Mouse (Mus musculus) kidney, adult 9 months (tissue): Measurements from ENCODE around the gene Wwc2.

ENCODE experiments used
- DNase-seq: peaks from one replicate; pipeline ENCODE4 v3.0.0; 2022

Wwc2 gene

DNA sequence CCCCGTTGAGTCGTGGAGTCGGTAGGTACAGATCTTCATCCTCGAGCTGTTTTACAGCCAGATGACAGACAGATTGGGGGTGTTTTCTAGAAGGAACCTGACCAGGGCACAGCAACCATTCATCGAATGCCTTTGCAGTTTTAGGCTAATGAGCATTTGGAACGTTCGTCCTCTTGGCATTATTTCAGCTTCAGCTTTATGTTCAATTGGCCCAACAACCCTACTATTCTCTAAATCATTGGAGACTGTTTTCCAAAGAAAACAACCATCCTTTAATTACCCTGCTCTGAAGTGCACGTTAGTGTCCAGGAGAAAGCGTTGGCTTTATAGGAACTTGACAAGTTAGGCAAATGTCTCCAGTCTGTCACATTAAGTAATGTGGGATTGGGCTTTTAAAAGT lies 54.3 kb downstream of the Wwc2 start:
- no peak for DNase-seq

DNA sequence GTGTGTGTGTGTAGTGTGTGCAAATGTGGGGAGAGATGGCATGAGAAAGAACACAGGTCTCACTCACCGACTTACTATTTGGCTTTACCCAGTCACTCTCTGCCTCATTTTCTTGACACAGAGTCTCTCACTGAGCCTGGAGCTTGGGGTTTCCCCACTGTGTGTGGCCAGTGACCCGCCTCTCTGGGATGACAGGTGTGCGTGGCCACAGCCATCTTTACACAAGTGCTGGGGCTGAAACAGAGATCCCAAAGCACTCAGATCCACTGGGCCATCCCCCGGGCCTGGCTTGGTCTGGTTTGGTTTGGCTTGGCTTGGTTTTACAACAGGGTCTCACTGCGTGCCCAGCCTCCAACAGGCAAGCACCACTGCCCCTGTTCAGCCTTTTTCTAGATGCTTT lies 55.3 kb downstream of the Wwc2 start:
- DNase-seq, result no peak

DNA sequence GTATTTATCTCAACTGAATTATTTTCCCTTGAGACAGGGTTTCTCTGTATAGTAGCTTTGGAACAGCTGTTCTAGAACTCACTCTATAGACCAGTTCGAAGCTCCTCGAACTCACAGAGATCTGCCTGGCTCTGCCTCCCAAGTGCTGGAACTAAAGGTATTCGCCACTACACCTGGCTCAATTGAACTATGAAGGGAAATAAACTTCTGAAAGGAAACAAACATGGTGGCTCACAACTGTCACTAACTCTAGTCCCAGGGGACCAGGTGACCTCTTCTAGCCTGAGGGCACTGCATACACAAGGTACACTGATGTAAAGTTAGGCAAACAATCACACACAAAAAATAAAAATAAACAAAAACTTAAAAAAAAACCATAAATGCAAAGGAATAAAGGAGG lies 57.6 kb downstream of the Wwc2 start:
- DNase-seq, result no peak

DNA sequence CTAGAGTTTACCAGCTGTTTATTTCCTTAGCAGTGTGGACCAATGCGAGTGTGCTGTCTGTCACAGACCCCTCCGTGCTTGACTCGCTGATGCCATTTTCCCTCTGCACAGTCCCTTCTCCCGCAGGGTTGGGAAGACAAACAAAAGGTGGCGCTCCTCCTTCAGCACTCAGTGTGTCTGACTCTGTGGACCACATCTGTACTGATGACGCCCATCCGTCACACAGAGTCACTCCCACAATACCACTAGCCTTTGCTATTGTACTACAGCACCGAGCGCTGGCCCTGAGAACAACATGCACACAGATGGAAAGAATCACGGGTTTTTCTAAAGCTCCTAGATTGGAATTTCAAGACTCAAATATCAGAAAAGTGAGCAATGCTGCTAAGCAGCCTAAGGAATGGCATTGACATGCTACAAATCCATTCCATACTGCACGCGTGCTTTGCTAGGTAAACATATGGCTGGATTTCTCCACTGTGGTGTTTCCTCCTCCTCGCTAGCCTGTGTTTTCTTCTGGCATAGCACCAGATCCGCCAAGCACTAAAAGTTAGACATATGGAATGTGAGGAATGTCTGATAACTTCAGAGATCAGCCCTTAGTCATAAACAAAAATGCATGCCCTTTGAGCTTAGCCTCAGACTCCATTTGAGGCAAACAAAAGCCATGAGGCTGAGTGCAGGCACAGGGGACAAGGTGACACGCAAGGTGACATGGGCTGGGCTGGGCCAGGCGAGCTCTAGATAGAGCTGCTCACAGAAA lies 58.5 kb downstream of the Wwc2 start:
- DNase-seq, result no peak

- no peak for DNase-seq
These were observed 59.4 kb downstream of the Wwc2 start for GRCm38 (mm10) chr8:47931371-47931770.

GRCm38 (mm10) chr8:47929615-47930014 lies 61.1 kb downstream of the Wwc2 start:
- no peak for DNase-seq

DNA sequence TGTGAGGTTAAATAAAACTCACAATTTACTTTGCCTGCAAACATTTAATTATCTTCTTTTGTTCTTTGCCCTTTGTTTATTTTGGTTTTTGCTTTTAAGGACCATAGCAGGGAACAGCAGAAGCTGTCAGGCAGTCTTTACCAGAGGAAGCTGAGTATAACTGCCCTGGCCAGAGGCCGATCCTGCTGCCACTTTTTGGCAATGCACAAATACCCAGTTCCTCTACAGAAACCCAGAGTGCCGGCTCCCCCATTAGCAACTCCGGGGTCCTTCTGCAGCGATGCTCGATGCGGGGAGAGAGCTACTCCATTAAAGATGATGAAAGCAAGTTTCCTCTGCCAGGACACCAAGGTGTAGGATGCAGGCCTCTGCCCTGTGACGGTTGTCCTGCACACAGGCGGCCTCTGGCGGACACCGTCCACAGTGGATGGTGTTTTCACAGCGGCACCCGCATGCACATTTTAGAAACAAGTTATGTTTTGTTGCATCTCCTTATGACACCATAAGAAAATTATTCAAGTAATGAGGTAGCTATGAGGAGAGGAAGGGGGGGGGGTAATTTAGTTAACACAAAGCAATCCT lies 62.0 kb downstream of the Wwc2 start:
- DNase-seq, result no peak

DNA sequence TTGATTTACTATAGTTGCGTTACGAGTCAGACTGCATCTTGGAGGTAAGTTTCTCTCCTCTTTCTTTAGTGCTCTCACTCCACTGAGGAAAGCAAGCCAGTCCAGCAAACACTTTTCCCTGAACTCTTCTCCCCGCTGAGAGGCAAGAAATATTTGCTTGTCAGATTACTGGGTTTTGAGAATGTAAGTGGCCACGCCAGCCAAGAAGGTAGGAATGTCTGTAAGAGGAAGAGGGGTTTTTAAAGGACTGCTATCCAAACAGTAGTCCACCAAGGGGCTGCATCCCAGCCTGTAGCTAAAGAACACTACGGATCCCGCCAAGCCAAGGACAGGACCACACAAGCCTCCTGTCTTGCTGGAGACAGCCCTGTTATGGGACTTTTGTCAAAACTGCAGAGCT lies 65.8 kb downstream of the Wwc2 start:
- DNase-seq, result no peak

DNA sequence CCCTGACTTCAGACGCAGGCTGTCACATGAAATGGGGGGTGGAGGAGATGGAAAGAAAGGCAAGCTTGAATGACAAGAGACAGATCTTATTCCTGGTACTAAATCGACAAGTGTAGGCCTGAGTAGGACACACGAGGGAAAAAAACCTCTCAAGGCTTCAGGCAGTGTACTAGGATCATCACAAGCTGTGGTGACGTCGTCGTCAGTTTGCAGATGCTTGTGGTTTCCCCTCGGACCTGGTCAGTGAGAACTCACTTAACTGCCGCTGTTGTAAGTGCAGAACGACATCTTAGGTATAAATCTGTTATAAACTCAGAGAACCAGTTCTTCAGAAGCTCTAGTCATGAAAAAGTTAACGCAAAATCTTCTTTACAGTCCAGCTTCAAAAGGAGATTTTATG lies 67.9 kb downstream of the Wwc2 start:
- no peak for DNase-seq

- DNase-seq, result no peak
These were observed 68.7 kb downstream of the Wwc2 start for GRCm38 (mm10) chr8:47922011-47922410.

DNA sequence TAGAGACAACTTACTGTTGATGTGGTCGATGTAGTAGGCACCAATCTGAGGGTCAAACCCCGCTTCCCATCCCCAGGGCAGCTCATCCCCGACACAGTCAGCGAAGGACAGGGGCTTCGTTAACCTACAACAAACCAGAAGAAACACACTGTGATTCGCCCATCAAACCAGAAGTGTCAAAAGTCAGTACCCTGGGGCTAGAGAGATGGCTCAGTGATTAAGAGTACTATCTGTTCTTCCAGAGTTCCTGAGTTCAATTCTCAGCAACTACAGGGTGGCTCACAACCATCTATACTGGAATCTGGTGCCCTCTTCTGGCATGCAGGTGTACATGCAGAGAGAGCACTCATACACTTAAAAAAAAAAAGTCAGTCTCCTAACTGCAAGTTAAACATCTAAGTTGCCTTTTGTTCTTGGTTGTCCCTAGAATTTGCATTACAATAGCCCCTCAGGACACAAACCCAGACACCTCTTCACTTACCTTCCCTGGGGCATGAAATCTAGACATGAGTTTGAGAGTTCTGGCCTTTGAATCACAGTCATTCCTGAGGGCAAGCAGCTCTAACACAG lies 70.1 kb downstream of the Wwc2 start:
- DNase-seq, result no peak

GRCm38 (mm10) chr8:47917060-47918035 lies 73.4 kb downstream of the Wwc2 start:
- DNase-seq, result no peak

GRCm38 (mm10) chr8:47915521-47915920 lies 75.2 kb downstream of the Wwc2 start:
- DNase-seq, result no peak

DNA sequence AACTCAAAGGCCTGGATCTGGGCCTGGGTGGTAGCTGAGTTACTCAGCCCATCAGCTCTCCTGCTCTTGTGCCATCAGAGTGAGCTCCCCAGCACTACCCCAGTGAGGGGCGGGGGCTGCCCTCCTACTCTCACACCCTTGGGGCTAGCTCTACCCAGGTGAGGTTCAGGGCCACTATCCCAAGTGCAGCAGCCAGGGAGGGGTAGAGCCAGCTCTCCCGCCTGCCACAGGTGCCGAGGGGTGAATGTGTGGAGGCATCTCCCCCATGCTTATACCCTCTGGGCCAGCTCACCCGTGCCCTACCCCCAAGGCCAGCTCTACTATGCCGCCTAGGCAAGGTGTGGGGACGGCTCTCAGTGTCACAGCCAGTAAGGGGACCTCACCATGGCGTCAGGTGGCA lies 75.8 kb downstream of the Wwc2 start:
- no peak for DNase-seq

DNA sequence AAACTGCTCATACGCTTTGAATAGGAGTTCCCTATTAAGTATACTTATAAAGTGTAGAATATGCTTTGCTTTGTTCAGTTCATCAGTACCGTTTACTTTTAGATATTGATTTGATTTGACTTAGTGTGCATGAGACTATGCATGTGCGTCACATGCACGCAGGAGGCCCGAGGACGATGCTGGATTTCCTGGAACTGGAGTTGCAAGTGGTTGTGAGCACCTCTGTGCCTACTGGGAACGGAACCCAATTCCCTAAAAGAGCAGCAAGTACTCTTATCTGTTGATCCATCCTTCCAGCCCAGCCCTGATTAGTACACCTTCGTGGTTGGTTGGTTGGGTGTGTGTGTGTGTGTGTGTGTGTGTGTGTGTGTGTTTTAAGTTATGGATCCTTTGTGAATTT lies 76.6 kb downstream of the Wwc2 start:
- DNase-seq, result no peak

- peak; percentile 66 for DNase-seq
These were observed 77.1 kb downstream of the Wwc2 start for GRCm38 (mm10) chr8:47913621-47914020.

- no peak for DNase-seq
These were observed 81.0 kb downstream of the Wwc2 start for GRCm38 (mm10) chr8:47909681-47910080.

- DNase-seq, result no peak
These were observed 83.7 kb downstream of the Wwc2 start for GRCm38 (mm10) chr8:47907056-47907455.

DNA sequence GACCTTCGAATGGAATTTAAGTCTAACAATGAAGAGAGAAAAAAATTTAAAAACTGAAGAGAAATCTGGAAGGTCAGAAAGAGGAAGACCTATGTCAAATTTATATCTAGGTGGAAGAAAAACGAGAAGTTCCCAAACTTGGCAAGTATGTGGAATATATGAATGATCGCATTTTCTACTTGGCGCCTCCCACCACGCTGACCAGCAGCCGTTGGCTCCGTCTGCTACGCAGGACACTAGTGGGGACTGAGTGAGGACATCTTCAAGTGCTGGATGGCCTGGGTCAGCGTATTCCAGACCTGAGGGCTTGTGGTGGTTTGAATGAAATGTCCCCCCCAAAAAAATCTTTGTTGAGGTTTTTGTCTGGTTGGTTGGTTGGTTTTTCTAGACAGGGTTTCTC lies 84.6 kb downstream of the Wwc2 start:
- no peak for DNase-seq

GRCm38 (mm10) chr8:47905256-47905655 lies 85.5 kb downstream of the Wwc2 start:
- DNase-seq, result no peak

DNA sequence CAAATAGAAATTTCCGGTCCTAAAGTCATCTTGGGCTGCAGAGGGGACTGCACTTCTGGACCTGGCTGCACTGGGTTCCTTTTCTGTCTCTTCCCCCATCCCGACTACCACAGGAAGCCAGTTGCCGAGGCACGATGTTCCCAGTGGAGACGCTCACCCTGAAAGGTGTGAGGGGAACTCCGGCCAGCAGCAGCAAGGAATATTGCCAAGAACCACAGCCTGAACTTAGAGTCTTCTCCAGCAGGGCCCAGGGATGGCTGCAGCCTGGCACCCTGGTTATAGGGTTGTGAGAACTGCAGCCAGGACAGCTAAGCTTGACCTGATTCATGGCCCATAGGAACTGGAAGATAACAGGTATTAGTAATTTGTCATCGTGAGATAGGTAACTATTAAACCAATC lies 86.7 kb downstream of the Wwc2 start:
- no peak for DNase-seq

GRCm38 (mm10) chr8:47902704-47903103 lies 88.0 kb downstream of the Wwc2 start:
- DNase-seq, result no peak

DNA sequence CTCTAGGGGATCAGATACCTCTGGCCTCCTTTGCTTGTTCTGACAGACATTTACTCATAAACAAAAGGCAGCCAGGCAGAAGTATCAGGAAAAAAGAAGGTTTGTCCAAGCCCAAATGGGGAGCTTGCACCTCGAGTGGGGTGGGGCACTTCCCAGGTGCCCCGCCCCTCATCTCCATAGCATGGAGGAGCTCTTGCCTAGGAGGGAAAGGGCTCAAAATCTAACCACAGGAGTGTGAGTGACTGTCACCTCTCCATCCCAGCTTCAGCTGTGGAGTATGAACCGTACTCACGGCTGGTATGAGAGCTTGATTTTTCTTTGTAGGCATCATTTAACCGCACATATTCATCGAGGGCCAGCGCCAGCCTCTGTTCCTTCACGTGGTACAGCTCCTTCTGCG lies 90.4 kb downstream of the Wwc2 start:
- no peak for DNase-seq
